Mouse (Mus musculus): ENCODE measurements around the gene Slc43a2.
"Not testable (repeated sequence)": the region's sequence is repeated elsewhere in the genome, so short reads cannot be mapped to it uniquely, and the experiment has no call there.

Slc43a2 gene

DNA sequence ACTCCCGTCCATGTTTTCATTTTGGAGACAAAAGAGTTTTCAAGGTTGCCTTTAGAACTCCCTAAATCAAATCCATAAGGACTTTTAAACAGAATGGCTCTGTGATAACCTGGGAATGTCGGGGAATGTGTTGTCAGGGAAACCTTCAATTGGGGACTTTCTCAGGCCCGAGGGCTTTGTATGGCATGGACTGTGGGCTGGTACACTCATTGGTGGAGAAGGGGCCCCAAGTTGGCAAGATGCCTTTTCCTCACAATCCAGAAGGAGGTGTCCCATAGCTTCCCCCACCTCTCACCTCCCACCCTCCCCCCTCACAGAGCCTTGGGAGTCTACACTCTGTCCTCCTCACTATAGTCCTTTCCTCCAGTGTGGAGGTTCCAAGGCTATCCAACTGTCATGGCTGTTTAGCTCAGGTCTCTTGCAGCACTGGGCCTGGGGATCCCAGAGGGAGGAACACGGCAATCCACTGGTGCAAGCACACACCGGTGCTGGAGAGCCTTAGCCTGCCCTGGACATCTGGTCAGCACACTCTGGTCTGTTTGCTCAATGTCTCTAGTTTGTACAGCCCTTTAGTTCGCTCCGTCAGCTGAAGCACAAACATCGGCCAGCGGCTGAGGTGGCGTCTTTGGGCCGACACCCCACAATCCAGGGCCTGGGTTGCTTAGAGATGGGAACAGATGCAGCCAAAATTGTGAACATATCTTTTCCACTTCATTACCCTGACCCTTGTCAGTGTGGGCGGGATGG, 18.9 kb downstream of the Slc43a2 start:
- no peak for DNase-seq (ENCODE audit: low read depth, low spot score)

DNA sequence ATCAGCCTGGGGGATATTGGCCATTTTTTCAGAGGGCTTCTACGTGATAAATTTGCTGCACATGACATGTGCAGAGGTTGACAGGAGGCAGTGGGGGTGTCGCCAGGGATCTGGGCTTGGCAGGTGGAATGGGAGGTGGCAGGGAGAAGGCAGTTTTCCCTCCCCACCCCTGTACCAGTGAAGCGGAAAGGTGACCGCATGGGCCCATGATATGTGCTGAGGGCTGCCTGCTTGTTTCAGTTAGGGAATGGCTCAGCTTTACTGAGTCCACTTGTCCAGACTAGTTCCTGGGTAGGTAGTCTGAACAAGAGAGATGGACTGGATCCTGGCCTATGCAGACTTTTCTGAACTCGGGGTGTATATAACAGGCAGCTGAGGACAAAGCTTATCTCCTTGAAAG, 19.8 kb downstream of the Slc43a2 start:
- DNase-seq (ENCODE audit: low read depth, low spot score): no peak

DNA sequence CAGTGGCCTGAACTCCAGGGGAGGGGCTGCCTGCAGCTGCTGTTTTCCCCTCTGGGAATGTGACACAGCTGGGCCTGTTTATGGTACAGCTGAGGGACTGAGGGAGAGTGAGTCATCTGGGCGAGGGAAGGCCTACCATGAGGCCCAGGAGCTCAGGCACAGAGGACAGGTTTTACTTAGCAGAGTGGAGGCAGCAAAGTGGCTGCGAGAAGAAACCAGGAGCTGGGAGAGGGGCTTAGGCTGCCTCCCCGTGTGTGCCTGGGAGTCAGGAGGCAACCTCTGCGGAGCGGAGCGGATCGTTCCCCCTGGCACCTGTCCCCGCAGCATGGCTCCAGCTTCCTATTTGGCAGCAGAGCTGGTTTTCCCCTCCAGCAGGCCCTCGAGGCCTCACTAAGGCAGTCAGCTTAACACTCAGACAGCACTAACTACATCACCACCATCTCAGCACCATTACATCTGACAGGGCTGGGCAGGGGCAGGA, 20.5 kb downstream of the Slc43a2 start:
- no peak for DNase-seq (ENCODE audit: low read depth, low spot score)

- no peak for DNase-seq (ENCODE audit: low read depth, low spot score)
Measured at GRCm38 (mm10) chr11:75552906-75553482, 21.5 kb downstream of the Slc43a2 start.

DNA sequence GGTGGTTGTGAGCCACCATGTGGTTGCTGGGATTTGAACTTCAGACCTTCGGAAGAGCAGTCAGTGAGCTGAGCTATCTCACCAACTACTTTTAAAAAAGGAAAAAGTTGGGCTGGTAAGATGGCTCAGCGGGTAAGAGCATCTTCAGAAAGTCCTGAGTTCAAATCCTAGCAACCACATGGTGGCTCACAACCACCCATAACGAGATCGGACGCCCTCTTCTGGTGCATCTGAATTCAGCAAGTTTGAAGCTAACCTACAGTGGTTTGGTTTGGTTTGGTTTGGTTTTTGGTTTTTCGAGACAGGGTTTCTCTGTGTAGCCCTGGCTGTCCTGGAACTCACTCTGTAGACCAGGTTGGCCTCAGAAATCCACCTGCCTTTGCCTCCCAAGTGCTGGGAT, 24.5 kb downstream of the Slc43a2 start:
- not testable (repeated sequence) for DNase-seq (ENCODE audit: low read depth, low spot score)

DNA sequence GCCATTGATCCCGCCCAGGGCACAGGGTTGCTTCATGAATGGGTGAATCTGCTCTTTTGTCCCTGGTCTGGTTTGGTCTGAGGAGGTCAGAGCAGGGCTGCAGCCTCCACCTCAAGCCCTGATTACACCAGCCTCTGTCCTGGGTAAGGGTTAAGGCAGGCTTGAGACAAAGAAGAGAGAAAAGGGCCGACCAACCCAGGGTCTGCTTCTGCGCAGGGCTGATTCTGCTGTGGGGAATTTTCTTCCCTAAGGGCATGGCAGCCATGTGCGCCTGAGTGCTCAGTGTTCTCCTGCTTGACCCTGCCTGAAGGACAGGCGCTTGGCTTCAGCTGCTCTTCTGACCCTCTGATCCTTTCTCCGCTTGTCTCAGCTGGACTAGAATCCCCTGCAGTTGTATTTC, 25.6 kb downstream of the Slc43a2 start:
- DNase-seq (ENCODE audit: low read depth, low spot score): no peak

- no peak for DNase-seq (ENCODE audit: low read depth, low spot score)
Measured at GRCm38 (mm10) chr11:75558101-75558500, 26.6 kb downstream of the Slc43a2 start.

GRCm38 (mm10) chr11:75559870-75560504, 28.5 kb downstream of the Slc43a2 start:
- DNase-seq (ENCODE audit: low read depth, low spot score): no peak

- no peak for DNase-seq (ENCODE audit: low read depth, low spot score)
Measured at GRCm38 (mm10) chr11:75560530-75561409, 29.3 kb downstream of the Slc43a2 start.

DNA sequence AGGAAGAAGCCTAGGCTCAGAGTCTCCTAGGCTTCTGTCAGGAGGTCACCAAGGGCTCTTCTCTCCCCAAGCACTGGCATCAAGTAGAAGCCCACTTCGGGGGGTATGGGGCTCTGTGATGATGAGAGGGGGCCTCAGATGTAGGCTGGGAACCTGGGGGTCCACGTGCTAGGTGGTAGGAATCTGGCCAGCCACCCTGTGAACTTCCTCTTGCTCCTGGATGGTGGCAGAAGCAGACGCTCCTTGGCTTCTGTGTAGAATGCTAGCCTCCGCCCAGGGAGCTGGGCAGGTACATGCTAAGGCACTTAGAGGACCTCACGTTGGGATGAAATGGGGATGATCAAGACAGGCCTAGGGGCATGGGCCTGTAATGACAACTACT, 29.9 kb downstream of the Slc43a2 start:
- DNase-seq (ENCODE audit: low read depth, low spot score): no peak

GRCm38 (mm10) chr11:75562840-75563239, 31.3 kb downstream of the Slc43a2 start:
- no peak for DNase-seq (ENCODE audit: low read depth, low spot score)

GRCm38 (mm10) chr11:75563851-75564548, 32.5 kb downstream of the Slc43a2 start:
- DNase-seq (ENCODE audit: low read depth, low spot score): no peak

DNA sequence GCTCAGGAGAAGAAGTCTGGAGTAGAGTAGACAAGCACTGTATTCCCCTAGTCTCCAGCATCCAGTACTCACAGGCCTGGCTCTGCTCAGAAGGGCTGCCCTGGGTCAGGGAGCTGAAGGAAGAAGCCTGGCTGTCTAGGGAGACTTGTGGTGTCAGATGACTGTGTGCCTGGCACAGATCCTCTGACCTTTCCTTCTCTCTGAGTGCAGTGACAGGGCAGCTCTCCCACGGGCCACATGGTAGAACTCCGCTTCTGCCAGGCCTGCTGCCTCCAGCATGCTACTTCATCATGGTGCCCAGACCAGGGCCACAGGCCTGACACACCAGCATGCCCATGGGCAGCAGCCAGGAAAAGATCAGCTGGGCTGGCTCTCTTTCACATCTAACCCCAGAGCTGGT, 34.4 kb downstream of the Slc43a2 start:
- no peak for DNase-seq (ENCODE audit: low read depth, low spot score)

GRCm38 (mm10) chr11:75566276-75567196, 35.0 kb downstream of the Slc43a2 start:
- DNase-seq (ENCODE audit: low read depth, low spot score): no peak

GRCm38 (mm10) chr11:75567346-75568114, 36.0 kb downstream of the Slc43a2 start:
- no peak for DNase-seq (ENCODE audit: low read depth, low spot score)

GRCm38 (mm10) chr11:75568115-75568511, 36.6 kb downstream of the Slc43a2 start:
- DNase-seq (ENCODE audit: low read depth, low spot score): no peak

DNA sequence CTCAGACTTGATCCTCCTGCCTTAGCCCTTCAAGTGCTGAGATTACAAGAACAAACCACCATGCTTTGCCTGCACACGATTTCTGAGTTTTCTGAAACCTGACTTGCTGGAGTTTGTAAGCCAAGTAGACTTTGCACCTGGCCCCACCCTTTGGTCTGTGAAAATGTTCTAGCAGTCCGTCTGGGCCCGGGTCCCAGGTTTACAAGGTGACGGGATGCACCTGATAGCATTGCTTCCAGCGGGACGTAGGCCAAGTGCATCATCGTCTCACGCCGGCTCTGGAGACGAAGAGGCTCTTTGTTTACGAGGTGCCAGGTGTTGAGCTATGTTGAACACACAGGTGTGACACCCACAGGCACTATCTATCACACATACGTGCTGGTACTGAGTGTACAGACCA, 37.5 kb downstream of the Slc43a2 start:
- DNase-seq (ENCODE audit: low read depth, low spot score): no peak

- no peak for DNase-seq (ENCODE audit: low read depth, low spot score)
Measured at GRCm38 (mm10) chr11:75570375-75571125, 39.1 kb downstream of the Slc43a2 start.
